Mouse (Mus musculus) left cerebral cortex, postnatal 14 days (tissue): Measurements from ENCODE around the gene Cntn4. TPM values are rescaled to one million over a fixed set of nuclear protein-coding genes. Genes with fewer than 3 reads are reported as not detected.

Source experiments
- DNase-seq, 2 experiments: peaks; one replicate each; pipeline ENCODE4 v3.0.0; 2021 to 2022; ENCODE audit warnings: low spot score in 2 of 2, mixed read lengths in 1 of 2
- intact Hi-C: fragments of 180-260 bp; cut with DNase I; formaldehyde crosslinking; loops from one replicate; pipeline ENCODE4 v1.15.1; 2025
- total RNA-seq, 2 experiments: library from RNA; stranded (reverse); gene quantifications; 2 replicates each; pipeline ENCODE4 v1.2.3; 2021

The Cntn4 gene
- total RNA-seq, 2 experiments from 2014 or later, result 41.1 to 51.9 TPM

GRCm38 (mm10) chr6:106048878-106049277 lies 371.4 kb downstream of the Cntn4 start:
- intact Hi-C loops, result no loop called here
- no peak for DNase-seq

GRCm38 (mm10) chr6:106056123-106056522 lies 378.7 kb downstream of the Cntn4 start:
- DNase-seq, result peak in 1 of 2 experiments; percentile 19
- intact Hi-C loops, result no loop called here

DNA sequence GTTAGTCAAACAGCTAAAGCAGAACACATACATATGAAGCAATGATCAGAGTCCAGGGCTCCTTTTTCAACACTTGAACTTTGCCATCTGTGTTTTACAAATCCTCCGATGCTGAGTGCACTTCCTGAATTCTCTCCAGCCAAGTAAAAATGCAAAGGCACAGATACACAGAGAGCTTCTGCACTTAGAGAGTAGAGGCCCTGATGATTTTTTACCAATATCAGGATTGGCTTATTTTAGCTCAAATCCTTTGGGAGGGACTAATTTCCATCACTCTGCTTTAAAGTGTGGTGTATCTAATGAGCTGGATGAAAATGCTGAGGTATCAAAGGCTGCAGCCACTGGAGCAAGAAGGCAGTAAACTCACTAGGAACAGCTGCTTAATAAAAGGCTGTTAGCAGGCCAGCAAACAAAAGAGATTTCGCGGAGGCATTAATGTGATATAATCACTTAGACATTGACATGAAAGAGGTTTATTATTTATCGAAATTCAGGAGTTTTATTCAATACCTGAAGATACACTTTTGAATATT lies 400.7 kb downstream of the Cntn4 start:
- intact Hi-C loops, result no loop called here

DNA sequence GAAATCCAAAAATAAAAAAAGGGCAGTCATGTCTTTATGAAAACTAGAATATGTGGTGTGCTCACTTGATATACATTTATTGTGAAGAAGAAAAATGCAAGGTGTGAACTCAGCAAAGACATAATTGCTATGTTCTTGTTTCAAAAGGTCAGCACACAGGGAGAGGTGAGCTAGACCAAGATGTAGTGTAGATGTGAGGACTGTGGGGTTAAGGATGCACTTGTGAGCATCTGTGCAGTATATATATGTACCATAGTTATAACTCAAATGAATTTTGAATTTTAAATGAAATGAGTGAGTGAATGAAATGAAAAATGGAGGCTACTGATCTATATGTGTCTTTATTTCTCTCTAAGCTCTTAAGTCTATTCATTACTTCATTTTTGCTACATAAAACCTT lies 401.2 kb downstream of the Cntn4 start:
- intact Hi-C loops, result no loop called here
- DNase-seq, result no peak

More for the DNA sequence above, 400.7 kb downstream of the Cntn4 start:
- DNase-seq, result no peak

- intact Hi-C loops, result no loop called here
- no peak for DNase-seq
These were observed 420.4 kb downstream of the Cntn4 start for GRCm38 (mm10) chr6:106097856-106098255.

GRCm38 (mm10) chr6:106118523-106119081 lies 441.1 kb downstream of the Cntn4 start:
- intact Hi-C loops, result no loop called here
- DNase-seq, result peak; percentile 52 to 63

DNA sequence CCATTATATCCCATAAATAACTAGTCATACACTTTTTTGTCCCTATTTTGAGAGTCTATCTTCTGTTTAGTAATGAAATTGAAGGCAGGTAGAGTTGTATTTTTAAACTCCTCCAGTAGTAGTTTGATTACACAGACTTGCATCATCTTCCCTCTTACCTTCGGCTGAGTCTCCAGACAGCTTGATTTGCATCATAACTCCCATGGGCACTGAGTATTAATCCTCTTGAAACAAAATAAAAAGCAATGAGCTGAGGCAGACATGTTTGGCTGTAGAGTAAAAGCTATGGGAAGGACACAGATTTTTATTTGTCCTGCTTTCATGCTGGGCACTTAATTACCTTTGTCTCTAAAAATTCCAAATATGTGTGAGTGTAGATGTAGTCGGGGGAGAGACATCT lies 476.1 kb downstream of the Cntn4 start:
- no peak for DNase-seq
- intact Hi-C loops, result no loop called here

- intact Hi-C loops, result no loop called here
- DNase-seq, result no peak
These were observed 477.9 kb downstream of the Cntn4 start for GRCm38 (mm10) chr6:106155362-106155761.

GRCm38 (mm10) chr6:106177546-106177945 lies 500.1 kb downstream of the Cntn4 start:
- intact Hi-C loops, result no loop called here
- peak; percentile 19 to 21 for DNase-seq

DNA sequence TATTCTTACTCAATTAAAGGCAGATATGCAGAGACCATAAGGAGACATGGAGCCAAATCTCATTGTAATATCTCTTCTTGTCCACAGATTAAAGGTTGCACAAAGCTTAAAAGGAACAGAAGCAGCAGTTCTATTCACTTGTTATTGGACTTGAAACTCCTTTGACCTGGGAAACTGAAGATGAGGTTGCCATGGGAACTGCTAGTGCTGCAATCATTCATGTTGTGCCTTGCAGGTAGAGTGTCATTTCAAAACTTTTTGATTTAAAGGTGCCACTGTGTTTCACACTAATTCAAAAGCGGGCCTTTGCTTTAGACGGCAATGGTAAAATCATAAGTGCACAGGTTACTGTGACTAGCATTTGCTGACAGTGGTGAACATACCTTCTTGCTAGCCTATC lies 504.1 kb downstream of the Cntn4 start:
- intact Hi-C loops, result no loop called here

DNA sequence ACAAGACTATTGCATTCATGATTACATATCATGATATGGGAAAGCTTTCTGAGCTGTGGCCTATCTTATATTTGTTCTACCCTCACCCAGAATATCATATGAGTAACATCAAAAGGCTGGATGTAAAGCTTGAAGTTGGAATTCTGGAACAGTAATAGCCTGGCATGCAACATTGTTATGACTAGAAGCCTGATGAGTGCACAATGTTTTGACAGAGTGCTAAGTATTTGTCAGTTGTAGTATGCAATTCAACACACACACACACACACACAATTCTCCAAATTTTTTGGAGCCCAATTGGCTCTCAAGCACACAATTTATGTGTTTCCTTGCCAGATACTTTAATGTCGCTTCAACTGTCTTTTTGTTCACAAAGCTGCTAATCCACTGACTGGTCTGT lies 523.5 kb downstream of the Cntn4 start:
- no peak for DNase-seq
- intact Hi-C loops, result no loop called here

More for the DNA sequence above, 504.1 kb downstream of the Cntn4 start:
- DNase-seq, result no peak

- no peak for DNase-seq
- intact Hi-C loops, result no loop called here
These were observed 529.9 kb downstream of the Cntn4 start for GRCm38 (mm10) chr6:106207401-106207800.

DNA sequence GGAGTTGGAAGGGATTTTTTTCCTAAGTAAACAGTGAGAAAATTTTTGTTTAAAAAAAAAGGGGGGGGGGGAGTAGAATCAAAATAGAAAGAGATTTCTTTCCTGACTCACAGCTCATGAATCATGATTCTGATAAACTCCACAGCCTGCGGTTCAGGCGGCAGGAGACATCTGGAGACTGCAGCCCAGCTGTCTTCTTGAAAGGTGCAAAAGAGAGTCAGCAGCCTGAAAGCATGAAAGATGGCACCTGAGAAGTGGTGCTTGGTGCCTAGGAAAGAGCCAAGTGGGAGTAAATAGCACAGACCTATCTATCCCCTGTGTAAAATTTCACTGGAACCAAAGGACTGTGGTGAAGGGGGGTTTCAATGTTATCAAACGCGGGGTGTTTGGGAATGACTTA lies 535.6 kb downstream of the Cntn4 start:
- peak; percentile 19 to 51 for DNase-seq
- intact Hi-C loops, result no loop called here

GRCm38 (mm10) chr6:106237046-106237948 lies 559.8 kb downstream of the Cntn4 start:
- DNase-seq, result no peak
- intact Hi-C loops, result no loop called here

GRCm38 (mm10) chr6:106241553-106241952 lies 564.1 kb downstream of the Cntn4 start:
- DNase-seq, result no peak
- intact Hi-C loops, result no loop called here

DNA sequence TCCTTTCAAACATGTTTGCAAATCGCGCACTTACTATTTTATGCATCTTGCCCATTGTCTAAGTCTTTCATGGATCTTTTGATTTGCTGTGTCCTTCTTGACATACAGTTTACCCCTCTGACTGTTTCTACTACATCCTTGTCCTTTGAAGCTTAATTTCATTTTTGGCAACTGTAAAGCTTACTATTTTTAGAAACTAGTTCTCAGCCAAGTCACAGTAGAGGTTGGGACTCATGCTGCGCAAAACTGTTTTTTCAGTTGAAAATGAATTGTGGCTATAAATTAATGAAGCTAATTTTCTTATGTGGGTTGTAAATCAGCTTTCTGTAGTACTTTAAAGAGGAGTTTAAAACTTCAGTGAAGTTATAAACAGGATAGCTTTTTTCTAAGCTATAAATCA lies 585.9 kb downstream of the Cntn4 start:
- intact Hi-C loops, result no loop called here
- DNase-seq, result no peak

DNA sequence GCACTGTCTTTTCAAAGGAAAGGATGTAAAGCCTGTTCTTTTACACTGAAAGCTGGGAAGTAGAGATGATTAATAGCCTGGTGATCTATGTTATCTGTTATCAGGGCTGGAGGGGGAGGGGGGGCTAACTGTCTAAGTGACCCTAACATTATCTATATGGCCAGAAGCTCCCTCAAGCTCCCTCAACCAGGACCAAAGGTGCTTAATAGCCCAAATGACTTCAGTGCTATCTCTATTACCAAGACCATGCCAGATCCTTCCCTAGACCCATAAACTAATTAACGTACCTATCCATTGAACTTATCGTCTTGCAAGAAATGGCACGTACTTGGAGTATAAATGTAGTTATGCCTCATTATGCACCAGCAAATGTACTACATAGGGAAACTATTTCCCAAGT lies 588.0 kb downstream of the Cntn4 start:
- intact Hi-C loops, result no loop called here
- DNase-seq, result no peak

DNA sequence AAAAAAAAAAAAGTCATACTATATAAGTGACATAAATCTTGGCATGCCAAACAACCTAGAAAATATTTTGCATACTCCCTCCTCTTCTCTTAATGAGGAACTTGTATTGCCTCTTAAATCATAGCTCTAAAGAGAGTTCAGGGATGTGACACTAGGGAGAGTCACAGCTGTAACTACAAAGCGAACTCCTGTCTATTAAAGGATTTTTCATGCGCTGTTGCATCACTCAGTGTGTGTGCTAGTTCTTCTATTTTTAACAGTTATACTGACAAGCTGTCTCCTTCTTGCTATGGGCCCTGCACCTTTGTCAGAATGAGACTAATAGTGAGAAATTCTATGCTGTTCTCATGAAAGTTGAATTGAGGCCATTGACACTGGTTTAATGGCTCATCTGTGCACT lies 588.8 kb downstream of the Cntn4 start:
- intact Hi-C loops, result no loop called here
- DNase-seq, result peak in 1 of 2 experiments; percentile 2

DNA sequence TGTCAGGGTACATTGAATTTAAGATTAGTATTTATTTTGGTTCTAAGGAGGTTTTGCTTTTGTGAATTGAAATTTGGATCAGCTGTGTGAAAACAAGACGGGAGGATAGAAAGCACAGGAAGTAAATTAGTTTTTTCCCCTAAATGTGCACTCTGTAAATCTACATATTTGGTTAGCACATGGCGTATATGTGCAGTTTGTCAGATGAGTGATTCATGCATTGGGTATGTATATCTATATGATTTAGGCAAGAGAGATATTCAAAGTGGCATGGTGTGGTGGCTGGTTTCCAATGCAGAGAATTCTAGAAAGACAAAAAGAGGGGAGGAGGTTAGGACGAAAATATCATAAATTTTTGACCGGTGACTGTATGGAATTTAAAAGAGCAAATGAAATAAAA lies 591.3 kb downstream of the Cntn4 start:
- intact Hi-C loops, result no loop called here
- DNase-seq, result peak in 1 of 2 experiments; percentile 3

DNA sequence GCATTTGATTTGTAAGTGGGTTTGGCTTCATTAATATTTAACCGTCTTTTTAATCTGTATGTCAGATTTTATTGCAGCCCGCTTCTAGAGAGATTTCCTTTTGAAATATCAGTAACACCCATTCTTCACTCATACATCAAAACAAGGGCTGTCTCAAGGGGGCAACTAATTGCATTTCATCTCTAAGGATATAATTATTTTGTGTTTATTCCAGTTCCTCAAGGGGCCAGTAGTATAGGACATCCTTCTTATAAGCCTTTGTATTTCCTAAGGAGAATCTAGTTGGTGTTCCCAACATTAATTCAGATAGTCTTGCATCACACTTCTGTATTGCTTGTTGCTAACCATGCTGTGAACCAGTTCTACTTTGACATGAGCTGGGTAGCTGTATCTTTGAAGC lies 599.7 kb downstream of the Cntn4 start:
- intact Hi-C loops, result no loop called here
- no peak for DNase-seq

- peak; percentile 8 to 24 for DNase-seq
- intact Hi-C loops, result no loop called here
These were observed 604.2 kb downstream of the Cntn4 start for GRCm38 (mm10) chr6:106281621-106282020.
